Mouse (Mus musculus) CD4-positive helper T cell, adult 2 months (primary cell): ENCODE data around the gene Tecpr2.
A peak's percentile ranks its signal among the peaks of the same experiment; 100 is the strongest.

Experiments used
- DNase-seq: peaks from one replicate; pipeline ENCODE4 v3.0.0-alpha.2; 2012; ENCODE audit warnings: low read depth, missing footprints, low spot score

Gene Tecpr2

GRCm38 (mm10) chr12:110977896-110978606 lies 89.0 kb downstream of the Tecpr2 start:
- no peak for DNase-seq

DNA sequence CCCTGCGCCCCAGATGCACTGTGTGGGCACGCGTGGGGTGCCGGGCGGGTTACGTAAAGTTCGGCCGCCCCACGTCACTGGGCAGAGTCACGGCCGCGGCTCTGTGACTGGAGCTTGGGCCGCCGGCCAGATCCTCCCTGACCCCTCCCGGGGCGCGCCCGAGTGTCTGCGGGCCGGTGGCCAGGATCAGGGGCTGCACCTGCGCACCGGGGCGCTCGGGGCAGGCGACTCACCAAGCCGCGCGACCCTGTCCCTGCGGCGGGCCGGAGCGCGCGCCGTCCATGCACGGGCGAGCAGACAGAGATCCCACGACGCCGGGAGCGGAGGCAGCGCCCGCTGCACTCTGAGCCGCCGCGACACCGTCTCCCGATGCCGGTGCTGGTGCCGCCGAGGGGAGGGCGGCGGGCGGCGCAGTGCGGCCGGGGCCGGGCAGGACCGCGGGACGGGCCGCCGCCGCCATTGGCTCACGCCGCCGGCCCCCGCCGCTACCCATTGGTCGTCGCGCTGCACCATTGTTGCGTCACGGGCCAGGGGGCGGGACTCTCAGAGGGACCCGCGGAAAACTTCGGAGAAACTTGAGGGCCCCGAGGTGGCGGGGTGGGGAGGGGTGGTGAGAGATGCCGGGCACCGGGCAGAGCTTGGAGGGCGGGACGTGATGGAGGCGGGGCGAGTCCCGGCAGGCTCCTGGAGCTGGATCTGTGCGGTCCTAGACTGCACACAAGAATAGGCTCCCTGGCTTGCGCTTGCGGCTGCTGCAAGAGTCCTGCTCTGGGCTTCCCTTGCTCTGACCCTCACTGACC lies 89.7 kb downstream of the Tecpr2 start, which contains the start of gene Ankrd9:
TSS of gene Ankrd9 (minus strand) at position 434 of the 800 bp plus-strand sequence.
- DNase-seq = peak; percentile 94

DNA sequence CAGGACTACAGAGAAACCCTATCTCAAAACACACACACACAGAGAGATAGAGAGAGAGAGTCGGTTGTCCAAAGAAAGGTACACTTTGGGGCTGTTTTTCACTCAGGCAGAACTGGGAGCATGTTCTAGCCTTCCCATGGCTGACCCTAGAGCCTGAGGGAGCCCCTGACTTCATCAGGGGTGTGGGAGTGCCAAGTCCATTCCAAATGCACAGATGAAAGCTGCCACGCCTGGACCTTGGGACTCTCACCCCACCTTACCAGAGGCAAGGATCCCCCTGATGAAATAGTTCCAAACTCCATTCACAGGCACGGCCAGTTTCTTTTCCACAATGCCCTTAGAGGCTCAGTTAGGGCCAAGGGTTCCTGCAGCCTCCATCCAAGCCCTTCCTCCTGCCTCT lies 90.7 kb downstream of the Tecpr2 start:
- DNase-seq = no peak

DNA sequence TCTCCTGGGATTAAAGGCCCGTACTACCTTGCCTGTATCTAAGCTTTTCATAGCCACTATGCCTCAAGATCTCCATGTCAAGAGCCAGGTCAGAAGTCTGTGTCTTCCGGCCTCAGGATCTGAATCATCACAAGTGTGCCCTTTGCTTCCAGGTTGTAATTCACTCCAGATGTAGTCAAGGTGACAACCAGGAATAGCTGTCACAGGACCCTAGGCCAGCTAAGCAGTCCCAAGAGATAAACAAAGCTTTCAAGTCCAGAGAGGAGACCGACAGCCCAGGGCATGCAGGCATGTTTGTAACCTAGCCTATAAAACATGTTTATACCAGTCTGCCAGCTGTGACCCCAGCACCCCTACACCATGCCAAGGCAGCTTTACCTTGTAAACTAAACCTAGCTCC lies 92.7 kb downstream of the Tecpr2 start:
- DNase-seq = no peak

GRCm38 (mm10) chr12:110983083-110983482 lies 94.0 kb downstream of the Tecpr2 start:
- no peak for DNase-seq

DNA sequence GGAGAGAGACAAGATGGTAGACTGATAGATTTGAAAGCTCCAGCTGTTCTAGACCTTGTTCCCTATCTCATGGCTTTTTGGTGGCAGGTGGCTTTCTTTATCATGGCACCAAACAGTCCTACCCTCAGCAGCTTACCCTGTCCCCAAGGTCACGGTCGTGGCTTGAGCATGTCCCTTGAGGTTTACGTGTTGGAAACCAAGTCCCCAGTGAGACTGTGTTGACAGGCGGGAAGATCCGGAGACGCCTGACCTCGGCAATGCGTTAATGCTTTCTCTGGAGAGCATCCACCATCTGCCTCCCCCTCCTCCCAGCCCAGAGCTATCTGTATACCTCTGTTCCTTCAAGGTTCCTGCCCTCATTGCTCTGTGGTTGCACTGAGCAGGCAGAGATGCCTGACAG lies 94.7 kb downstream of the Tecpr2 start:
- no peak for DNase-seq

DNA sequence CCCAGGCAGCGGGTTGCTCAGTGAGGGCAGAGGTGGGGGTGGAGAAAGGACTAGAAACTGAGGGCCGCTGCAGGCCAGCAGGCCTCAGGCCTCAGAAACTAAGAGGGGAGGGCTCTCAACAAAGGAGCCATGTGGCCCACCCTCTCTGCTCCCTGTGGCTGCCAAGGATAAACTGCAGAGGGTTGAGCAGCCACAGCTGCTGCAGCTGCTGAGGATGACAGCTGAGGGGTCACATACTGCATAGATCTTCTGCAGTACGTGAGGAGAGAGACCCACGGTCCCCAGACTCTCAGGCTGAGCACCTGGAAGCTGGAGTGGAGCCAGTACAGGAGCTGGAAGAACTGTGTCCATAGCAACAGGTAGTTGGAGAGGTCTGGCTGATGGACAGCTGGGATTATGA lies 95.5 kb downstream of the Tecpr2 start:
- DNase-seq = no peak

- no peak for DNase-seq
Observed at GRCm38 (mm10) chr12:110985141-110985540, 96.1 kb downstream of the Tecpr2 start.

DNA sequence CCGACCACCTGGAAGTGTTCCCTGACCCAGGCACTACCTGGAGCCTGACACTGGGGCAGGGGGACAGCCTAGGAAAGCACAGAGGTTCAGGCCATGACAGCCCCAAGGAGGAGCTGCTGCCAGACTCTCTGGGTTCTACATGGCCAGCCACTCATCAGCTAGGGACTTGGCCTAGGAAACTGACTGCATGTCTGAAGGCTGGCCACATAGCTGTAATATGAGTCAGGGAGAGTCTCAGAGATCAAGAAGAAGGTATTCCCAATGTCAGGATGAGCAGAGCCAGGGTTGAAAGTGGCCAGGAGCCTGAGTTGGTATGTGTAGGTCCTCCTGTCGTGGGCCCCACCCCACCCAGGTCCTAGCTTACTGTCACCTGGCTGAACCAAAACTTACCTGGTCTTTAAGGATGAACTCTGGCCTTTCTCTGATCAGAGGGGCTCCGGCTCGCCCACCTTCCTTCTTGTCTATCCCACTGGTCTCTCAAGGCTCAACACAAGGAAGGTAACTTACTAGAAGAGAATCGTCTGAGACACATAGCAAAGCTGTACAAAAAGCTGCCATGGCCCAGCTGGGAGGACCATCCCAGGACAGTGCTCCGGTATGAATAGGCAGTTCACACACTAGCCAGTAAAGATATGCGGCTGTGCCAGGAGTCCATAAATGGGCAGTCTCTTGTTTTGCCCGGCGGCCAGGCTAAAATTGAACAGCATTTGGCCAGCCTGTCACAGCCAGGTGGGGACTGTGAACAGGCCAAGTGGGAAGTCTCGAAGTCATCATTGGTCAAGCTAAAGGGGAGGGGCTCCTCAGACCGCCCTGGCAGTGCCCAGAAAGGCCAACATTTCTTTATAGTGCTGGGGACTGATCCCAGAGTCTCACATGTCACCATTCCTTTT lies 97.7 kb downstream of the Tecpr2 start:
- no peak for DNase-seq

DNA sequence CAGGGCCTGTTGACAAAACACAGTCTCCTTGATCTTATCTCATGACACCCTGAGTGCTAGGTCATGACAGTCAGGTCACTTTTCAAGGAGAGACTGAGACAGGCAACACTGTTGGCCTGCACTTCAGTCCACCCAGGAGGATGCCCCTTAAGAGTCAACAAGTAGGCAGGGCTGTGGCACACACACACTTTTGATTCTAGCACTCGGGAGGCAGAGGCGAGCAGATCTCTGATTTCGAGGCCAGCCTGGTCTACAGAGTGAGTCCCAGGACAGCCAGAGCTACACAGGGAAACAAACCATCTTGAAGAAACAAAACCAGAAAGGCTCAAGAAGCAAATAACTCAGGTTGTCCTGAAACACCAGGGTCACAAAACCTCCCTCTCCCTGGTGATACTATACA lies 100.3 kb downstream of the Tecpr2 start:
- DNase-seq = no peak

- no peak for DNase-seq
Observed at GRCm38 (mm10) chr12:110990500-110990899, 101.4 kb downstream of the Tecpr2 start.

DNA sequence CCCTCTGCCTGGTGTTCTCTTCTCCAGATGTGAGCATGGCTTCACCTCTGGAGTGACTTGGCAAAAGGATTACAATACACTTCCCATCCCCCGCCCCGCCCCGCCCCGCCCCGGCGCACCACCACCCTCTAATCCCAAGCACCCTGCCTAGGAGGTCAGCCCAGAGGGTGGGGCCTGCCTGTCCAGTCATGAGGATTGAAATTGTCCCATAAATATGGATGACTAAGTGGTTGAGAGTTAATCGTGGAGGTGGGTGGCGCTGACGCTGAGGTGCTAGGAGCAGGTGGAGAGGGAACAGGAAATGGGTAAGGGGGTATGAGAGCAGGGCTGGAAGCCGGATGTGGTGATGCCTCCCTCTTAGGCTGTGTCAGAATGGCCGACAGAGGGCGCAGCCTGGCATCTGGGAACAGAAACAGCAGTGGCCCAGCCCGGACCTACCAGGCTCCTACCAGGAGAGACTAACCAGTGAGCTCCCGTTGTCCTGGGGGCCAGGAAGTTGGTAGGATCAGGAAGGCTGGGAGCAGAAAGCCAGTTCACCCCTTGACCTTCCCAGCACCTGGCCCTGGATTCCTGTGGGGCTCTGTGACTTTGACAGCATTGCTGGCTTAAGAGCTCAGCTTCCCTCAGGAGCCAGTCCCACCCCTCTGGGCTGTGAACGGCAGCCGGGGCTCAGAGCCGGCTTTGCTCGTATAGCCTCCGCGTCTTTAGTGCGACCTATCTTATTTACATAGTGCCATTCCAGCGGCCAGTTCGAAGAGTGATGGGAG lies 102.5 kb downstream of the Tecpr2 start:
- peak; percentile 90 for DNase-seq

DNA sequence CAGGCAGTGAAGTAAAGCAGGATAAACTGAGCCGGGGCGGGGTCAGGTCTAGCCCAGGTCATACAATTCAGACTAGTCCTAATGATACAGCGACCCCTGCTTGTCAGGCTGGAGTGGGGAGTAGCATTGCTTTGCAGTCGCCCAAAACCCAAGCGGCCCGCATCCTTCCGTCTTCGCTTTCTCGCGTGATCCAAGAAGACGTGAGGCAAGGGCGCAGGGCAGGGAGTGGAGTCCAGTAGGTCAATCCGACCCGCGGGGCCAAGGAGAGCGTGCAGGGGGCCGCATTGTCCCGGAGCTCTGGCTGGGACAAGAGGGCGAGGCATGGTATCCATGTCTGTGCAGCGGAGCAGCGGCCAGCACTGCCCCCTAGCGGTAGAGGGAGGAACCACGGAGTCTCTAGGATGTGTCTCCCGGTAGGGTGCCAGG lies 103.1 kb downstream of the Tecpr2 start:
- DNase-seq = peak; percentile 91

- DNase-seq = no peak
Observed at GRCm38 (mm10) chr12:110992771-110993170, 103.7 kb downstream of the Tecpr2 start.

DNA sequence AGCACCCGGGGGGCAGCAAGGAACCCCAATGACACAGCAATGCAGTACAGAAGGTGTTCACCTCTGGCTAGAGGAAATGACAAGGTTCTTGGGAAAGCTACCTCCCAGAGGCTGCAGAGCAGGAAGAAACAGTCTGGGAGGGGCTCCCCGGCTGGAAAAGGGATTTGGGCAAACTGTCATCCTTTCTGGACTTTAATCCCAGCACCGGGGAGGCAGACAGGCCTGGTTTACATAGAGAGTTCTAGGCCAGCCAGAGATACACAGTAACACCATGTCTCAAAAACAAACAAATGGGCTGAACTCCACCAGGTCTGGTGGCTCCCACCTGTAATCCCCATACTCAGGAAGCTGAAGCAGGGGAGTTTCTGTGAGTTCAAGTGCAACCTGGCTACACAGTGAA lies 104.2 kb downstream of the Tecpr2 start:
- DNase-seq = no peak

- DNase-seq = no peak
Observed at GRCm38 (mm10) chr12:110994666-110995065, 105.6 kb downstream of the Tecpr2 start.

DNA sequence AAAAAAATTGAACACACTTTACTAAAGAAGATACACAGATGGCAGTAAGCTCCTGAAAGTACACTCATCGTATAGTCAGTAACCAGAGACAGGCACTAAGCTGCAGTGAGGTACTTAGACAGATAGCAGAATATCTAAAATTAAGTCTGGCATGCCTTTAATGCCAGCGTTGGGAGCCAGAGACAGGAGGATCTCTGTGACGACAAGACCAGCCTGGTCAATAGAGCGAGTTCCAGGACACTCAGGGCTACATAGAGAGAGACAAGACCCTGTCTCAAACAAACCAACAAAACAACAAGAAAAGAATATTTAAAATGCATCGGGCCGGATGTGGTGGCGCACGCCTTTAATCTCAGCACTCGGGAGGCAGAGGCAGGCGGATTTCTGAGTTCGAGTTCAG lies 109.0 kb downstream of the Tecpr2 start:
- no peak for DNase-seq

GRCm38 (mm10) chr12:110999820-111000219 lies 110.8 kb downstream of the Tecpr2 start:
- no peak for DNase-seq

DNA sequence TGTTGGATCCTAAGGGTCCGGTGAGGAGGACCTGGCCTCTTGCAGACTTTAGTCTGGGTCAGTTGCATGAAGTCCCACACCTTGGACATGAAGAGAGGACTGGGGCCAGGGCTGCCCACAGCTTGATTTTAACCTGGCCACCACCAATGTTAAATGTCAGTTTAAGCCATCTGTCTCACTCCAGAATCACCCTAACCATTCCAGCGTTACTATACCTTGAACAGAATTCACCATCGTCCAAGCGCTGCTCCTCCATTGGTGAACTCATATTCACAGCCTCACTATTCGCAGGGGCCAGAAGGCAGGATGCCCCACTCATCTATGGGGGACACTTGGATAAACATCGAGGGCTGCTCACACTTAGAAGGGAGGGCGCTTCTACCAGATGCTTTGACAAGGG lies 111.9 kb downstream of the Tecpr2 start:
- DNase-seq = no peak

GRCm38 (mm10) chr12:111004142-111004541 lies 115.1 kb downstream of the Tecpr2 start:
- DNase-seq = no peak

DNA sequence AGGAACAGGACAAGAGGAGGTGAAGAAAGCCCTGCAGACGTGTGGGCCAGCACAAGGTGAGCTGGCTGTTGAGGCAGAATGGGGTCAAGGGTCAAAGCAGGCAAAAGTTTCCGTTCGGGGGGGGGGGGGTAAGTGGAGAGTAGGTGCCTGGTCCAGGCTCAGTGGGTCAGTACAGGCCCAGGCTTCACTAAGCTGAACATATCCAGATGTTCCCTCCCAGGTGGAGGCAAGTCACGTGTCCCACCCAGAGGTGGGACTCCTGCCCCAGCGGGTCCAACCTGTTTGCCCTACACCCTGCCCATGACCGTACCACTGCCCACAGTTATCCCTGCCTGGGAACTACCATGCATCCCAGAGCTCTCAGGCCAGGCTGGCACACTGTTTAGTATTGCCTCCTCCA lies 116.7 kb downstream of the Tecpr2 start:
- DNase-seq = no peak
